Mouse (Mus musculus): ENCODE measurements around the gene Gm5640.
"Not testable (repeated sequence)": the region's sequence is repeated elsewhere in the genome, so short reads cannot be mapped to it uniquely, and the experiment has no call there.

Gene Gm5640

DNA sequence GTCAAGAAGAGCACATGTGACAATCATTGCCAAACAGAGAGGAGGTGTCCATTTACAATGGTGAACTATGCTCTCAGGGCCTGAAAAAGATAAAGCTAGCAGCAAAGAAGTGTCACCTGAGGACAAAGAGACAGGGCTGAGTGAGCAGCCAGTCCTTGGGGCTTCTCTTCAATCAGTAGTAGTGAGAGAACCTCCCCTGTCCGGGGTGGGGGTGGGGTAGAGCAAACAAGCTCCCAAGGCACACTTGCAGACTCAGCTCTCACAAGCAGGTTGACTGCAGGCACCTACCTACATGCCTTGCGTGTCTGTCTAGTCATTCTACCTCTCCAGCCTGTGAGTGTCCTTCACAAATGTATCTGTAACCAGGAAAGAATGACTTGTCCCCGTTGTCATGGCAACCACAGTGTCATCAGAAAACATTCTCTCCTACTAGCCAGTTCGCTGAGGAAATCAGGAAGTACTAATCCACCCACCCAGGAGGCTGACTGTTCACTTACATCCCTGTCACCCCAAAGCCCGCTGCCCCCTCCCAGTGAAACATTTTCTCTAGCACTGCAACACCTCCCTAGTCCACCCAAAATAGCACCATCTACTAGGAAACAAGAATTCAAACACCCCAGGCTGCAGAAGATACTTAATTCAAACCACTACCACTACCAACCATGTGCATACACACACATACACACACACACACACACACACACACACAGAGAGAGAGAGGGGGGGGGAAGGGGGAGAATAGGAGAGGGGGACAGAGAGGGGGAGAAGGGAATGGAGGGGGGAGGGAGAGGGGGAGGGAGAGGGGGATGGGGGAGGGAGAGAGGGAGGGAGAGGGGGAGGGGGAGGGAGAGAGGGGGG, at the start of gene Gm5640:
TSS of gene Gm5640 (minus strand) at position 170 of the 858 bp plus-strand sequence.
- DNase-seq, result not testable (repeated sequence)

DNA sequence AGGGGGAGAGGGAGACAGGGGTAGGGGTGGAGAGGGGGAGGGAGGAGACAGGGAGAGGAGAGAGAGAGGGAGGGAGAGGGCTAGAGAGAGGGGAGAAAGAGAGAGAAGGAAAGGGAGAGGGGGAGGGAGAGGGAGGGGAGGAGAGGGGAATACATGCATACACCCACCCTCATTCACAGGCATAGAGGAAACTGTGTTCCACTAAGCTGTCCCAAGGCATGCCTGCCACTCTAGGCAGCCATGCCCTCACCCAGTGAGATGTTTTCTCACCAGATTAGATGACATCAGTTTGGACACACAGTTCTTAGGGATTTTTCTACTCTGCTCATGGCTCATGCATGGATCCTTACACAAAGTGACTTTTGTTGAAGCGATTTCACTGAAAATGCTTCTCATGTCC, 958 bp upstream of the Gm5640 start:
- not testable (repeated sequence) for DNase-seq

DNA sequence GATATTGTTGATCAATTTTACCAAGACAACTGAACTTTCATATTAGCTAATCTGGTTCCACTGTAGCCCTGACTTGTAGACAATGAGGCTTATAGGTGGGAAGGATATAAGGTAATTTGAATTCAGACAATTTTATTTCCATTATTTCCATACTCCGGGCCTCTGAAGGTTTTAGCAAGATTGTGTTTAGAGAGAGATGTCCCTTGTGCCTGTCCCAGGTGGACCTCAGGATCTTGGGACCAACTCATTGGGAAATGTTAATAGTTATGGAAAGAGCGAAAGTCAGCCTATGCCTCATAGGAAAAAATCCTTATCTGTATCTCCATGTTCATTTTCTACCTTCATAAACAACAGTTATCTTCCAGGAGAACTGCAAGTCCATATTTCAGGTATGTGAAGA, 53.1 kb downstream of the Gm5640 start, which contains the start of gene Olfr1325:
TSS of gene Olfr1325 (plus strand) at position 301 of the 400 bp plus-strand sequence.
- DNase-seq, result no peak

All from kidney, adult 18-20 months (tissue).